Mouse (Mus musculus) layer of hippocampus, postnatal 10 days (tissue): ENCODE results near the gene Tbc1d8b. TPM values are rescaled to one million over a fixed set of nuclear protein-coding genes. Genes with fewer than 3 reads are reported as not detected.

Experiments
- DNase-seq, 2 experiments: peaks; one replicate each; pipeline ENCODE4 v3.0.0; 2021; ENCODE audit warnings: low spot score in 2 of 2
- total RNA-seq, 2 experiments: library from RNA; stranded (reverse); gene quantifications; 2 replicates each; pipeline ENCODE4 v1.2.3; 2021

Gene Tbc1d8b
- total RNA-seq, 2 experiments from 2014 or later, result 5.7 to 6.2 TPM

GRCm38 (mm10) chrX:139779401-139779800 is 94.6 kb downstream of the Tbc1d8b start:
- DNase-seq, result no peak

DNA sequence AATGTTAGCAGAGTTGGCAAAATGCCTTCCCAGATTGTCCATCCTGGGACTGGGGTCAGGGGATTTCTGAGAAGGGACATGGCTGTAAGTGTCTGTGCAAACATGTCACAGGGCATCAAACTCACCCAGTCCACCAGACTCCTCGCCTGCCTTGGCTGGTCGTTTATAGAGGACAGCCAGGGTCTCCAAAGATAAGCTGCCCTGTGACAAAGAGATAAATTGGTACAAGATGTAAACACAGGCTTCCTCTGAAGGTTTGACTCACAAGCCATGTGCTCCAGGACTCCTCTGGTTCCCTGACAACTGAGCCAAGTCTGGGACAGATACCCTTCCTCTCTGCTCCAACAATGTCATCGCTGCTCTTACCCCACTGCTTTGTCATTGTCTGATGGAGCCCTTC is 96.2 kb downstream of the Tbc1d8b start:
- no peak for DNase-seq

DNA sequence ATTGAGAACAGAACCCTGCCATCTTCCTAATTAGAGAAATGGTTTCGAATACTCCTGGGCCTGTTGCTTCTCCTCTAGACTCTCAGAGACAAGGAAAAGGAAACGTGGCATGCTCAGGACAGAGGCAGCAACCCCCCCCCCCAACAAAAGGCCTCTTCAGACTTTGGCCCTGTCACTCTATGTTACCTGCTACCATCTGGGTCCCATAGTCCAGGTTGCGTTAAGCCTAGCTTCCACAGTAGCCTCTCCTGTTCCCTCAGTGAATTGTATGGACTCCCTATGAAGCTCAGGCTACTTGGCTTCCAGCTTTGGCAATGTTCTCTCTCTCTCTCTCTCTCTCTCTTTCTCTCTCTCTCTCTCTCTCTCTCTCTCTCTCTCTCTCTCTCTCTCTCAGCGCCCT is 96.8 kb downstream of the Tbc1d8b start:
- DNase-seq, result no peak

- no peak for DNase-seq
Measured at GRCm38 (mm10) chrX:139782278-139783044, 97.7 kb downstream of the Tbc1d8b start, which contains the start of gene Ripply1. Ripply1 (minus strand) TSS chrX:139782353.

- no peak for DNase-seq
Measured at GRCm38 (mm10) chrX:139783045-139783422, 98.2 kb downstream of the Tbc1d8b start.

GRCm38 (mm10) chrX:139785764-139786163 is 101.0 kb downstream of the Tbc1d8b start:
- no peak for DNase-seq

- DNase-seq, result no peak
Measured at GRCm38 (mm10) chrX:139794072-139794845, 109.5 kb downstream of the Tbc1d8b start.

- no peak for DNase-seq
Measured at GRCm38 (mm10) chrX:139796037-139796436, 111.2 kb downstream of the Tbc1d8b start.

DNA sequence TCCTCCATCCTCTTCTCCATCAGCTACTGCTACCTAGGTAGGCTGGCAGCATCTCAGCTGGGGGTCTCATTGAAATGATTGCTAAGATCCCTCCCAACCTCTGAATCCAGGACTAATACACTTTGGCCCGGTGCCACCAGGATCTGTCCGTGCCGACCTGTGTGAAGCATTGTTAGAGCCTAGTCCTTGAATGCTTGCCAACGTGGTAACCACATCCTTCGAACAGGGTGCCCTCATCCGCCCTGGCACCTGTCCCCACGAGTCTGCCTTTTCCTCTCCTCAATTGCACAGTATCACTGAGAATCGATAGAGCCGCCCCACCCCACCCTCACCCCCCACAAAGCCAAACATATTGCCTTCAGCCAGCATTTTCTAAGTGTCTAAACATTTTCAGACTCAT is 113.1 kb downstream of the Tbc1d8b start:
- no peak for DNase-seq

DNA sequence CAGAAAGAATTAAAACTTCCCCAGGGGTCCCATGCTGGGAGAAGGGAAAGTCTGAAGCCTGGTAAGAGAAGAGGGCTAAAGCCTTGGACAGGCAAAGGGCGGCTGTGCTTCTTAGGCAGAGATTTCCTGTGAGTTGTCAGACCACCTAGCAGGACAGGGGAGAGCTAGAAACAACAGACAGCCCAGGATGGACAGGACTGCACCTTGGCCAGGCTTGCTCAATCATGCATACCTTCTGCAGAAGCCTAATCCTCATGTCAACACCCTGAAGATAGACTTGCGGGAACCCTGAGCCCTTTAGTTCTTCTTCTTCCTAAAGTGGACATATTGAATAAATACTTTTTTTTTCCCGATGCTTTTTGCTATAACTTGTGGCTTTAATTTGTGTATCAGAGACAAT is 115.2 kb downstream of the Tbc1d8b start:
- DNase-seq, result no peak

- no peak for DNase-seq
Measured at GRCm38 (mm10) chrX:139800406-139800878, 115.6 kb downstream of the Tbc1d8b start, which contains the start of gene Cldn2. Cldn2 (plus strand) TSS chrX:139800828.

Other genes with a start within 250 kb of the Tbc1d8b start
- under 1 TPM; 0.29 to 0.30 TPM for gene D330045A20Rik, start 204.6 kb upstream of the Tbc1d8b start, total RNA-seq
- 10 to 100 TPM; 13.3 to 13.7 TPM for gene Rnf128, start 121.7 kb upstream of the Tbc1d8b start, total RNA-seq
- not detected for gene Gm15013, start 29.5 kb downstream of the Tbc1d8b start, total RNA-seq
- gene Ripply1, start 97.4 kb downstream of the Tbc1d8b start, total RNA-seq, result not detected
- 1 to 10 TPM in 1 of 2 experiments, under 1 TPM in 1; 0.91 to 3.1 TPM for gene Cldn2, start 115.8 kb downstream of the Tbc1d8b start, total RNA-seq
- 1 to 10 TPM; 5.6 to 6.5 TPM for gene Morc4, start 186.7 kb downstream of the Tbc1d8b start, total RNA-seq